Mouse (Mus musculus): ENCODE data around the gene Lrp6. TPM values are rescaled to one million over a fixed set of nuclear protein-coding genes. Genes with fewer than 3 reads are reported as not detected.

Lrp6 gene
- polyA plus RNA-seq, 1 experiment from 2014 or later: 37.5 TPM

GRCm38 (mm10) chr6:134599239-134599638, 32.5 kb upstream of the Lrp6 start:
- Histone ChIP-seq H3K27ac (no peak overlapping the region), H3K9me3 (replicated peaks) (no peaks in the 10 kb centered on the region), H3K27me3 (no peaks in the 10 kb centered on the region), H3K4me1 (peaks cover 40% of the 10 kb centered on the region), H3K4me3 (replicated peaks) (no peak overlapping the region), H3K9ac (no peak overlapping the region), H3K36me3 (no peaks in the 10 kb centered on the region), H3K4me2 (no peak overlapping the region)
- WGBS: 41% methylated on average over 1 of the region's 1 CpGs
- no peak for ATAC-seq (replicated peaks; ENCODE audit: low FRiP score)

- no peaks in the 10 kb centered on the region for H3K27me3 ChIP-seq
- peak; percentile 74 for ATAC-seq (replicated peaks; ENCODE audit: low FRiP score)
- H3K36me3 ChIP-seq: no peaks in the 10 kb centered on the region
- no peak overlapping the region for H3K4me2 ChIP-seq
- H3K4me3 ChIP-seq (replicated peaks): no peak overlapping the region
- H3K27ac ChIP-seq: peak overlapping the region; percentile 69
- 60% methylated on average over 6 of the region's 6 CpGs for WGBS
- no peak overlapping the region for H3K9ac ChIP-seq
- H3K4me1 ChIP-seq: peaks cover 33% of the 10 kb centered on the region
- no peaks in the 10 kb centered on the region for H3K9me3 ChIP-seq (replicated peaks)
Observed at GRCm38 (mm10) chr6:134597651-134598229, 31.0 kb upstream of the Lrp6 start.

- H3K27ac ChIP-seq: peak overlapping the region; percentile 48
Observed at GRCm38 (mm10) chr6:134594569-134595442, 28.0 kb upstream of the Lrp6 start.

GRCm38 (mm10) chr6:134591614-134592013, 24.8 kb upstream of the Lrp6 start:
- H3K27ac ChIP-seq: no peak overlapping the region
- H3K9ac ChIP-seq: no peak overlapping the region
- peaks cover 19% of the 10 kb centered on the region for H3K4me1 ChIP-seq
- H3K27me3 ChIP-seq: no peaks in the 10 kb centered on the region
- no peaks in the 10 kb centered on the region for H3K36me3 ChIP-seq
- 77% methylated on average over 2 of the region's 2 CpGs for WGBS
- H3K9me3 ChIP-seq (replicated peaks): no peaks in the 10 kb centered on the region
- no peak for ATAC-seq (replicated peaks; ENCODE audit: low FRiP score)
- no peak overlapping the region for H3K4me3 ChIP-seq (replicated peaks)
- H3K4me2 ChIP-seq: no peak overlapping the region

More at GRCm38 (mm10) chr6:134594569-134595442, 28.0 kb upstream of the Lrp6 start:
- ATAC-seq (replicated peaks; ENCODE audit: low FRiP score): peak; percentile 40
- Histone ChIP-seq H3K4me1 (peaks cover 14% of the 10 kb centered on the region), H3K4me2 (peak overlapping the region; percentile 27), H3K27me3 (no peaks in the 10 kb centered on the region), H3K9ac (no peak overlapping the region), H3K4me3 (replicated peaks) (no peak overlapping the region), H3K9me3 (replicated peaks) (no peaks in the 10 kb centered on the region), H3K36me3 (no peaks in the 10 kb centered on the region)
- 61% methylated on average over 21 of the region's 21 CpGs for WGBS

GRCm38 (mm10) chr6:134586241-134586640, 19.5 kb upstream of the Lrp6 start:
- no peak for ATAC-seq (replicated peaks; ENCODE audit: low FRiP score)
- no peaks in the 10 kb centered on the region for H3K36me3 ChIP-seq
- H3K4me2 ChIP-seq: no peak overlapping the region
- H3K4me3 ChIP-seq (replicated peaks): no peak overlapping the region
- H3K4me1 ChIP-seq: peaks cover 7% of the 10 kb centered on the region
- WGBS: 89% methylated on average over 5 of the region's 5 CpGs
- no peak overlapping the region for H3K9ac ChIP-seq
- H3K27ac ChIP-seq: no peak overlapping the region
- no peaks in the 10 kb centered on the region for H3K27me3 ChIP-seq
- no peaks in the 10 kb centered on the region for H3K9me3 ChIP-seq (replicated peaks)

- H3K4me2 ChIP-seq: no peak overlapping the region
- WGBS: 91% methylated on average over 2 of the region's 2 CpGs
- H3K9me3 ChIP-seq (replicated peaks): no peaks in the 10 kb centered on the region
- H3K9ac ChIP-seq: no peak overlapping the region
- H3K4me1 ChIP-seq: peaks cover 7% of the 10 kb centered on the region
- no peak overlapping the region for H3K27ac ChIP-seq
- no peak for ATAC-seq (replicated peaks; ENCODE audit: low FRiP score)
- no peak overlapping the region for H3K4me3 ChIP-seq (replicated peaks)
- H3K36me3 ChIP-seq: no peaks in the 10 kb centered on the region
- H3K27me3 ChIP-seq: no peaks in the 10 kb centered on the region
Observed at GRCm38 (mm10) chr6:134584616-134585015, 17.9 kb upstream of the Lrp6 start.

GRCm38 (mm10) chr6:134582110-134582509, 15.3 kb upstream of the Lrp6 start:
- no peak overlapping the region for H3K27ac ChIP-seq
- no peak for ATAC-seq (replicated peaks; ENCODE audit: low FRiP score)

GRCm38 (mm10) chr6:134579506-134579905, 12.7 kb upstream of the Lrp6 start:
- no peak for ATAC-seq (replicated peaks; ENCODE audit: low FRiP score)
- Histone ChIP-seq H3K4me3 (replicated peaks) (no peak overlapping the region), H3K9me3 (replicated peaks) (no peaks in the 10 kb centered on the region), H3K4me1 (0 out of 2 replicates have a peak, but pooled peaks cover 3% of the 10 kb centered on the region), H3K27ac (no peak overlapping the region), H3K27me3 (no peaks in the 10 kb centered on the region), H3K36me3 (no peaks in the 10 kb centered on the region), H3K9ac (no peak overlapping the region), H3K4me2 (no peak overlapping the region)
- WGBS: 95% methylated on average over 4 of the region's 4 CpGs

More at GRCm38 (mm10) chr6:134582110-134582509, 15.3 kb upstream of the Lrp6 start:
- no peak overlapping the region for H3K4me2 ChIP-seq
- 83% methylated on average over 5 of the region's 5 CpGs for whole genome bisulfite sequencing
- H3K9ac ChIP-seq: no peak overlapping the region
- no peaks in the 10 kb centered on the region for H3K27me3 ChIP-seq
- no peak overlapping the region for H3K4me3 ChIP-seq (replicated peaks)
- H3K9me3 ChIP-seq (replicated peaks): no peaks in the 10 kb centered on the region
- H3K4me1 ChIP-seq: 0 out of 2 replicates have a peak, but pooled peaks cover 3% of the 10 kb centered on the region
- H3K36me3 ChIP-seq: no peaks in the 10 kb centered on the region

GRCm38 (mm10) chr6:134578039-134578438, 11.3 kb upstream of the Lrp6 start:
- H3K4me2 ChIP-seq: no peak overlapping the region
- no peak overlapping the region for H3K9ac ChIP-seq
- no peak overlapping the region for H3K4me3 ChIP-seq (replicated peaks)
- ATAC-seq (replicated peaks; ENCODE audit: low FRiP score): no peak
- no peaks in the 10 kb centered on the region for H3K36me3 ChIP-seq
- no peak overlapping the region for H3K27ac ChIP-seq
- H3K4me1 ChIP-seq: 0 out of 2 replicates have a peak, but pooled peaks cover 3% of the 10 kb centered on the region
- no peaks in the 10 kb centered on the region for H3K27me3 ChIP-seq
- no peaks in the 10 kb centered on the region for H3K9me3 ChIP-seq (replicated peaks)
- 53% methylated on average over 6 of the region's 6 CpGs for WGBS

- Histone ChIP-seq H3K36me3 (no peaks in the 10 kb centered on the region), H3K9me3 (replicated peaks) (no peaks in the 10 kb centered on the region), H3K4me2 (no peak overlapping the region), H3K9ac (no peak overlapping the region), H3K27me3 (no peaks in the 10 kb centered on the region), H3K27ac (no peak overlapping the region), H3K4me1 (0 out of 2 replicates have a peak, but pooled peaks cover 3% of the 10 kb centered on the region), H3K4me3 (replicated peaks) (no peak overlapping the region)
- ATAC-seq (replicated peaks; ENCODE audit: low FRiP score): no peak
- 66% methylated on average over 3 of the region's 3 CpGs for WGBS
Observed at GRCm38 (mm10) chr6:134575288-134575741, 8.6 kb upstream of the Lrp6 start.

GRCm38 (mm10) chr6:134567986-134568556, 1.3 kb upstream of the Lrp6 start:
- no peak for ATAC-seq (replicated peaks; ENCODE audit: low FRiP score)
- Histone ChIP-seq H3K4me3 (replicated peaks) (no peak overlapping the region), H3K9me3 (replicated peaks) (no peaks in the 10 kb centered on the region), H3K4me1 (peaks cover 15% of the 10 kb centered on the region), H3K27ac (no peak overlapping the region), H3K4me2 (no peak overlapping the region), H3K36me3 (no peaks in the 10 kb centered on the region), H3K27me3 (no peaks in the 10 kb centered on the region), H3K9ac (no peak overlapping the region)
- WGBS: 70% methylated on average over 5 of the region's 5 CpGs

GRCm38 (mm10) chr6:134566248-134566817, 432 bp downstream of the Lrp6 start:
- Histone ChIP-seq H3K9ac (peak overlapping the region; percentile 98), H3K4me2 (peak overlapping the region; percentile 65), H3K9me3 (replicated peaks) (no peaks in the 10 kb centered on the region), H3K4me3 (replicated peaks) (peak overlapping the region; percentile 90), H3K4me1 (peaks cover 27% of the 10 kb centered on the region), H3K27me3 (no peaks in the 10 kb centered on the region), H3K27ac (peak overlapping the region; percentile 98), H3K36me3 (no peaks in the 10 kb centered on the region)
- peak; percentile 62 for ATAC-seq (replicated peaks; ENCODE audit: low FRiP score)
- 0% methylated on average over 50 of the region's 64 CpGs for WGBS

Data from kidney, embryonic 15.5 days (tissue).